Mouse (Mus musculus): ENCODE measurements around the gene Tra2a. TPM values are rescaled to one million over a fixed set of nuclear protein-coding genes. Genes with fewer than 3 reads are reported as not detected.

The Tra2a gene
- polyA plus RNA-seq, 1 experiment, result 26.5 TPM

- H3K27me3 ChIP-seq (ENCODE audit: control insufficient read depth, insufficient read depth, insufficient read length), result peaks cover 44% of the 10 kb centered on the region
- no peak overlapping the region for H3ac ChIP-seq (ENCODE audit: control insufficient read depth, insufficient read length)
- TF ChIP-seq SRF (IDR thresholded peaks at IDR 0.05; ENCODE audit: control insufficient read depth, insufficient read length, low read depth) (no peak), MYOD1 (IDR thresholded peaks at IDR 0.05; ENCODE audit: control insufficient read depth in 1 of 3, insufficient read length in 2 of 3, low read depth in 2 of 3) (no peak), POLR2AphosphoS2 (IDR thresholded peaks at IDR 0.05; ENCODE audit: insufficient read length, low read depth) (no peak), CEBPB (IDR thresholded peaks at IDR 0.05; ENCODE audit: insufficient read depth, poor library complexity, severe bottlenecking) (no peak), E2F4 (IDR thresholded peaks at IDR 0.05; ENCODE audit: insufficient read depth) (no peak), MAX (IDR thresholded peaks at IDR 0.05; ENCODE audit: low read depth) (no peak), MYOG (IDR thresholded peaks at IDR 0.05; ENCODE audit: control insufficient read depth in 1 of 3, insufficient read depth in 1 of 3, insufficient read length in 2 of 3, low read depth in 2 of 3) (no peak), POLR2A (IDR thresholded peaks at IDR 0.05; ENCODE audit: insufficient read length, low read depth) (no peak), TCF12 (IDR thresholded peaks at IDR 0.05; ENCODE audit: insufficient read depth, poor library complexity, severe bottlenecking) (no peak), REST (IDR thresholded peaks at IDR 0.05; ENCODE audit: insufficient read depth, insufficient read length) (no peak), USF1 (IDR thresholded peaks at IDR 0.05; ENCODE audit: low read depth) (no peak), TCF3 (IDR thresholded peaks at IDR 0.05; ENCODE audit: insufficient read length, low read depth) (no peak)
- no peak overlapping the region for H3K4me2 ChIP-seq (ENCODE audit: low read depth)
- H3K4me3 ChIP-seq, result no peak overlapping the region
- no peaks in the 10 kb centered on the region for H3K36me3 ChIP-seq (ENCODE audit: control insufficient read depth, insufficient read depth)
- no peaks in the 10 kb centered on the region for H3K79me2 ChIP-seq (ENCODE audit: control insufficient read depth, insufficient read depth)
These were observed 52.2 kb downstream of the Tra2a start for GRCm38 (mm10) chr6:49211596-49211995.

GRCm38 (mm10) chr6:49209881-49210854, 53.7 kb downstream of the Tra2a start:
- Histone ChIP-seq H3K27me3 (ENCODE audit: control insufficient read depth, insufficient read depth, insufficient read length) (peaks cover 37% of the 10 kb centered on the region), H3K4me3 (no peak overlapping the region), H3ac (ENCODE audit: control insufficient read depth, insufficient read length) (no peak overlapping the region), H3K36me3 (ENCODE audit: control insufficient read depth, insufficient read depth) (no peaks in the 10 kb centered on the region), H3K4me2 (ENCODE audit: low read depth) (no peak overlapping the region), H3K79me2 (ENCODE audit: control insufficient read depth, insufficient read depth) (no peaks in the 10 kb centered on the region)
- no peak for TF ChIP-seq REST (IDR thresholded peaks at IDR 0.05; ENCODE audit: insufficient read depth, insufficient read length)
- no peak for TF ChIP-seq CEBPB (IDR thresholded peaks at IDR 0.05; ENCODE audit: insufficient read depth, poor library complexity, severe bottlenecking)
- TF ChIP-seq MAX (IDR thresholded peaks at IDR 0.05; ENCODE audit: low read depth), result no peak
- no peak for TF ChIP-seq MYOD1 (IDR thresholded peaks at IDR 0.05; ENCODE audit: control insufficient read depth in 1 of 3, insufficient read length in 2 of 3, low read depth in 2 of 3)
- no peak for TF ChIP-seq USF1 (IDR thresholded peaks at IDR 0.05; ENCODE audit: low read depth)
- TF ChIP-seq POLR2A (IDR thresholded peaks at IDR 0.05; ENCODE audit: insufficient read length, low read depth), result no peak
- TF ChIP-seq E2F4 (IDR thresholded peaks at IDR 0.05; ENCODE audit: insufficient read depth), result no peak
- no peak for TF ChIP-seq TCF12 (IDR thresholded peaks at IDR 0.05; ENCODE audit: insufficient read depth, poor library complexity, severe bottlenecking)
- no peak for TF ChIP-seq POLR2AphosphoS2 (IDR thresholded peaks at IDR 0.05; ENCODE audit: insufficient read length, low read depth)
- no peak for TF ChIP-seq MYOG (IDR thresholded peaks at IDR 0.05; ENCODE audit: control insufficient read depth in 1 of 3, insufficient read depth in 1 of 3, insufficient read length in 2 of 3, low read depth in 2 of 3)

GRCm38 (mm10) chr6:49208935-49209334, 54.9 kb downstream of the Tra2a start:
- Histone ChIP-seq H3K36me3 (ENCODE audit: control insufficient read depth, insufficient read depth) (no peaks in the 10 kb centered on the region), H3K4me3 (no peak overlapping the region), H3ac (ENCODE audit: control insufficient read depth, insufficient read length) (no peak overlapping the region), H3K4me2 (ENCODE audit: low read depth) (no peak overlapping the region), H3K79me2 (ENCODE audit: control insufficient read depth, insufficient read depth) (no peaks in the 10 kb centered on the region), H3K27me3 (ENCODE audit: control insufficient read depth, insufficient read depth, insufficient read length) (peaks cover 26% of the 10 kb centered on the region)
- TF ChIP-seq MYOD1 (IDR thresholded peaks at IDR 0.05; ENCODE audit: control insufficient read depth in 1 of 3, insufficient read length in 2 of 3, low read depth in 2 of 3) (no peak), TCF12 (IDR thresholded peaks at IDR 0.05; ENCODE audit: insufficient read depth, poor library complexity, severe bottlenecking) (no peak), USF1 (IDR thresholded peaks at IDR 0.05; ENCODE audit: low read depth) (no peak), E2F4 (IDR thresholded peaks at IDR 0.05; ENCODE audit: insufficient read depth) (no peak), MAX (IDR thresholded peaks at IDR 0.05; ENCODE audit: low read depth) (no peak), REST (IDR thresholded peaks at IDR 0.05; ENCODE audit: insufficient read depth, insufficient read length) (no peak), POLR2A (IDR thresholded peaks at IDR 0.05; ENCODE audit: insufficient read length, low read depth) (no peak), POLR2AphosphoS2 (IDR thresholded peaks at IDR 0.05; ENCODE audit: insufficient read length, low read depth) (no peak), CEBPB (IDR thresholded peaks at IDR 0.05; ENCODE audit: insufficient read depth, poor library complexity, severe bottlenecking) (no peak), SRF (IDR thresholded peaks at IDR 0.05; ENCODE audit: control insufficient read depth, insufficient read length, low read depth) (no peak), TCF3 (IDR thresholded peaks at IDR 0.05; ENCODE audit: insufficient read length, low read depth) (no peak), MYOG (IDR thresholded peaks at IDR 0.05; ENCODE audit: control insufficient read depth in 1 of 3, insufficient read depth in 1 of 3, insufficient read length in 2 of 3, low read depth in 2 of 3) (no peak)

GRCm38 (mm10) chr6:49208297-49208930, 55.4 kb downstream of the Tra2a start:
- no peaks in the 10 kb centered on the region for H3K36me3 ChIP-seq (ENCODE audit: control insufficient read depth, insufficient read depth)
- no peak for TF ChIP-seq POLR2A (IDR thresholded peaks at IDR 0.05; ENCODE audit: insufficient read length, low read depth)
- no peak for TF ChIP-seq USF1 (IDR thresholded peaks at IDR 0.05; ENCODE audit: low read depth)
- TF ChIP-seq TCF12 (IDR thresholded peaks at IDR 0.05; ENCODE audit: insufficient read depth, poor library complexity, severe bottlenecking), result no peak
- no peak for TF ChIP-seq TCF3 (IDR thresholded peaks at IDR 0.05; ENCODE audit: insufficient read length, low read depth)
- TF ChIP-seq E2F4 (IDR thresholded peaks at IDR 0.05; ENCODE audit: insufficient read depth), result no peak
- TF ChIP-seq SRF (IDR thresholded peaks at IDR 0.05; ENCODE audit: control insufficient read depth, insufficient read length, low read depth), result no peak
- no peak for TF ChIP-seq MYOD1 (IDR thresholded peaks at IDR 0.05; ENCODE audit: control insufficient read depth in 1 of 3, insufficient read length in 2 of 3, low read depth in 2 of 3)
- TF ChIP-seq POLR2AphosphoS2 (IDR thresholded peaks at IDR 0.05; ENCODE audit: insufficient read length, low read depth), result no peak
- no peak for TF ChIP-seq MYOG (IDR thresholded peaks at IDR 0.05; ENCODE audit: control insufficient read depth in 1 of 3, insufficient read depth in 1 of 3, insufficient read length in 2 of 3, low read depth in 2 of 3)
- no peak for TF ChIP-seq MAX (IDR thresholded peaks at IDR 0.05; ENCODE audit: low read depth)
- H3K4me3 ChIP-seq, result no peak overlapping the region
- no peaks in the 10 kb centered on the region for H3K79me2 ChIP-seq (ENCODE audit: control insufficient read depth, insufficient read depth)
- peaks cover 21% of the 10 kb centered on the region for H3K27me3 ChIP-seq (ENCODE audit: control insufficient read depth, insufficient read depth, insufficient read length)
- no peak overlapping the region for H3ac ChIP-seq (ENCODE audit: control insufficient read depth, insufficient read length)
- no peak overlapping the region for H3K4me2 ChIP-seq (ENCODE audit: low read depth)
